Mouse (Mus musculus) CH12F3 (cell line): ENCODE results near the gene Cep170b.

Experiments
- in situ Hi-C: fragments of 300-500 bp; cut with MboI; formaldehyde crosslinking; loops from 2 replicates; pipeline ENCODE4 v1.14.3; 2020; ENCODE audit warnings: low sequenced_read_pairs

The Cep170b gene

DNA sequence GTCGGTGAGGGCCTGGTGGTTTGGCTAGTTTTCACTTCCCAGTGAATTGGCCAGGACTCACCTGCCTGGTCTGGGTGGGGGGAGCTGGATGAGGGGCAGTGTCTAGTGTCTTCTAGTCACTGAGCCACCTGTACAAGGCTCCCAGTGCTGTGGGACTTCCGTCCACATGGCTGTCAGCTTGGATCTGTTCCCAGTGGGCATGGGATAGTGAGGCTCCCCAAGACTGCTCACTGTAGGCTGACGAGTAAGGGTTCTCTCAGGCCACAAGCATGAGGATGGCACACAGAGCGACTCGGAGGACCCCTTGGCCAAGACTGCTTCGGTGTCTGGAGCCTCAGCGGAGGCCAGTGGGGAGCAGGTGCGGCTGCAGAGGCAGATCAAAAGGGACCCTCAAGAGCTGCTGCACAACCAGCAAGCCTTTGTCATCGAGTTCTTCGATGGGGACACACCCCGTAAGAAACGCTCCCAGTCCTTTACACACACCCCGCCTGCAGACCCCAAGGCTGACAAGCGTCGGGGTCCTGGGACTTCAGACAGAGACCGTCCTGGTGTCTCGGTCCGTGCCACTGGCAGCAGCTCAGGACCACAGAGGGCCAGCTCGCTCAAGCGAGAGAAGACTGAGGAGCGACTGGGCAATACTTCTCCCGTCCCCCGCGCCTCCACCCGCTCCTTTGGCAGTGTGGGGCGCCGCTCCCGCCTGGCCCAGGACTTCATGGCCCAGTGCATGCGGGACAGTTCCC, 15.8 kb downstream of the Cep170b start:
- in situ Hi-C loops = no loop called here

DNA sequence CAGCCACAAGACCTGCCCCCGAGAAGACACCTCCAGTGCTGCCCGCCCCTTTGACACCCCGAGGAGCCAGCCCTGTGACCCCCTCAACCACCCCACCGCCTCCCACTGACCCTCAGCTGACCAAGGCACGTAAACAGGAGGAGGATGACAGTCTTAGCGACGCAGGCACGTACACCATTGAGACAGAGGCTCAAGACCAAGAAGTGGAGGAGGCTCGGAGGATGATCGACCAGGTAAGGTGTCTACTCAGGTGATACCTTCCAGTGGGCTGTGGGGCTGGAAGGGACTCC, 16.3 kb downstream of the Cep170b start:
- in situ Hi-C loops = no loop called here

GRCm38 (mm10) chr12:112737081-112737480, 16.8 kb downstream of the Cep170b start:
- in situ Hi-C loops = no loop called here

- in situ Hi-C loops = no loop called here
Measured at GRCm38 (mm10) chr12:112737761-112738160, 17.5 kb downstream of the Cep170b start.

- in situ Hi-C loops = no loop called here
Measured at GRCm38 (mm10) chr12:112738281-112739022, 18.2 kb downstream of the Cep170b start.

GRCm38 (mm10) chr12:112739023-112739568, 18.8 kb downstream of the Cep170b start:
- in situ Hi-C loops = no loop called here

- in situ Hi-C loops = no loop called here
Measured at GRCm38 (mm10) chr12:112742768-112743167, 22.5 kb downstream of the Cep170b start.

- in situ Hi-C loops = no loop called here
Measured at GRCm38 (mm10) chr12:112743168-112743975, 23.1 kb downstream of the Cep170b start.

DNA sequence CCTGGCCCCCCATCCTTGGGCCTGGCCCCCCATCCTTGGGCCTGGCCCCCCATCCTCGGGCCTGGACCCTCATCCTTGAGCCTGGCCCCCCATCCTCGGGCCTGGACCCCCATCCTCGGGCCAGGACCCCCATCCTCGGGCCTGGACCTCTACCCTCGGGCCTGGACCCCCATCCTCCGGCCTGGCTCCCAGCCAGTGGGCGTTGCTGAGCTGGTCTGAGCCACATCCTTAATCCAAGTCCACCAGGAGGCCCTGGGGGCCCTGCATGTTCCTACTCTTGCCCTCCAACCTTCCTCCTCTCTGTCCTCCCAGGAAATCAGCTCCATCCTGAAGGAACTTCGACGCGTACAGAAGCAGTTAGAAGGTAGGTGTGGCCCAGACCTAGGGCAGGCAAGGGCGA, 24.0 kb downstream of the Cep170b start:
- in situ Hi-C loops = no loop called here

GRCm38 (mm10) chr12:112744891-112745580, 24.8 kb downstream of the Cep170b start:
- in situ Hi-C loops = loop anchor here (5.0 kb wide), 1 partner anchor 52 kb away; no protein-coding TSS in a partner anchor

DNA sequence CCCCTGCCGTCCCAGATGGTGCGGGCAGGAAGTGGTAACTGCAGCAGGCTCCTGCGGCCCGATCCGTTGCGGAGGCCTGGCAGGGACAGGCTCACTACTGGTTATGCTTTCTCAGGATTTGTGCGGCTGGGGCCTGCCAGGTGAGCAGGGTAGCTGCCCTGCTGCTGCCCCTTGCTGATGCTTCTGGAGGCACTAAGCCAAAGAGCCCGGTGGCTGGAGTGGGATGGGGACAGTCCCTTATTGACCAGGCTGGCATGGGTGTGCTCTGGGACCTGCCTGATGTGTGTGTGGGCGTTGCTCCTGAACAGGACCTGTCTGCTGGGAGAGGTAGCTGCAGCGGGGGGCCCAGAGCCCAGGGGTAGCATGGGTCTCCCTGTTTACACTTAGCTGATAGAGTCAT, 25.5 kb downstream of the Cep170b start:
- in situ Hi-C loops = loop anchor here (5.0 kb wide), 1 partner anchor 52 kb away; no protein-coding TSS in a partner anchor

GRCm38 (mm10) chr12:112746461-112746807, 26.2 kb downstream of the Cep170b start:
- in situ Hi-C loops = loop anchor here (5.0 kb wide), 1 partner anchor 51 kb away; no protein-coding TSS in a partner anchor

- in situ Hi-C loops = loop anchor here (5.0 kb wide), 1 partner anchor 50 kb away; no protein-coding TSS in a partner anchor
Measured at GRCm38 (mm10) chr12:112746808-112747605, 26.8 kb downstream of the Cep170b start.

DNA sequence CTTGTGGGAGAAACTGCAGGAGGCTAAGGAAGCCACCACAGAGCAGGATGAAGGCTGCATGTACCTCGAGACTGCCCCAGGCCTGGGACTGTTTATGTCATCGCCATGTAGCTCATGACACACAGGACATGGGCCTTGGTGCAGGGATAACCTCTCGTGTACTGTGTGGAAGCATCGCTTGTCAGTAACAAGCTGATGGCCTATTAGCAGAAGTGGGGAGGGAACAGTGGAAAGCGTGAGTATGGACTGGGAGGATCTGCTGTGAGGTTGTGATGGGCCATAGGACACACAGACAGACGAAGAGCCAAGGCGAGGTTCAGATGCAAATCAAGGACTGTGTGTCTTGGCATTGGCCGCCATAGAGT, 27.3 kb downstream of the Cep170b start:
- in situ Hi-C loops = loop anchor here (5.0 kb wide), 1 partner anchor 50 kb away; no protein-coding TSS in a partner anchor

- in situ Hi-C loops = no loop called here
Measured at GRCm38 (mm10) chr12:112750976-112751375, 30.7 kb downstream of the Cep170b start.

DNA sequence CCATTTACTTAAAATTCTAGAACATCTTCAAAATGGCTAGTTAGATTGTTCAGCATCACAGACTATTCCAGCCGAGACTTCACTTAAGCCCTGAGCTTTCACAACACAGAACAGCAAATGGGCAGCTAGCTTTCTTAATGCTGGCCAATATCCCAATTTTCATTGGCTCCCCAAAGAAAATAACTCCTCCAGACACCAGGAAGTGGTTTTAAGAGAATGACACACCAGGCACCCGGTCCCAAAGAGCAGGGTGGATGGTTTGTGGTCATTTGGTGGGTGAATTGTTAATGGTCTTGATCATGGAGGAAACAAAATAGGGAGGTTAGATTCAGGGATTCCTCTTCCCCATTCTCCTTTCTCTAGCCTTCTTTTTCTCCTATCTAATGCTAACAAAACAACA, 32.1 kb downstream of the Cep170b start:
- in situ Hi-C loops = no loop called here

GRCm38 (mm10) chr12:112755900-112756299, 35.6 kb downstream of the Cep170b start:
- in situ Hi-C loops = no loop called here

DNA sequence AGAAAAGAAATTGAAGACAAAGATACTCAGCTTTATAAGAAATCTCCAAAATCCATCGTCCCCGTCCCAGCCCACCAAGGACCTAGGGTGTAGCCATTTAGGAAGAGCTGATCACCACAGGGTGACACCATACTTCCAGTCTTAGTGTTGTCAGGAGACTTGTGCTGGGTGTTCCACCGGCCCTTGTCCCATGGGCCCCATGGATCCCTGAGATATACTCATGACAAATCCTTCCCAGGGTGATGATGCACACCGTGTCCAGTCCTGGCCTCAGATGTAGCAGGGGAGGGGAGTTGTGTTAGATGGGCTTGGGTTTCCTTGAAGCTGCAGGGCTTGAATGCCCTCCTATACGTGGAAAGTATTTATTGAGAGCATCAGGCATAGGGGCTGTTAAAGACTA, 37.6 kb downstream of the Cep170b start:
- in situ Hi-C loops = no loop called here

GRCm38 (mm10) chr12:112759471-112759870, 39.2 kb downstream of the Cep170b start:
- in situ Hi-C loops = no loop called here
